Mouse (Mus musculus) olfactory bulb, adult 2 months (tissue): ENCODE measurements at regions not wholly inside any gene's neighbourhood (a gene's known extent, or its start where the extent isn't known, plus 50 kb on each side); places are given as distances from the start of the nearest gene placed in this dataset.

Source experiments
- CTCF ChIP-seq: fragments of 200-500 bp; IDR thresholded peaks from 2 replicates; pipeline ENCODE4 v1.5.1; 2012; ENCODE audit warnings: low read depth, mild to moderate bottlenecking, low read length, moderate library complexity; ENCODE audit not compliant: insufficient read depth
- POLR2A ChIP-seq: fragments of 200-500 bp; IDR thresholded peaks from 2 replicates; pipeline ENCODE4 v1.6.1; 2012; ENCODE audit warnings: mild to moderate bottlenecking, low read depth, low read length, moderate library complexity; ENCODE audit not compliant: insufficient read depth

DNA sequence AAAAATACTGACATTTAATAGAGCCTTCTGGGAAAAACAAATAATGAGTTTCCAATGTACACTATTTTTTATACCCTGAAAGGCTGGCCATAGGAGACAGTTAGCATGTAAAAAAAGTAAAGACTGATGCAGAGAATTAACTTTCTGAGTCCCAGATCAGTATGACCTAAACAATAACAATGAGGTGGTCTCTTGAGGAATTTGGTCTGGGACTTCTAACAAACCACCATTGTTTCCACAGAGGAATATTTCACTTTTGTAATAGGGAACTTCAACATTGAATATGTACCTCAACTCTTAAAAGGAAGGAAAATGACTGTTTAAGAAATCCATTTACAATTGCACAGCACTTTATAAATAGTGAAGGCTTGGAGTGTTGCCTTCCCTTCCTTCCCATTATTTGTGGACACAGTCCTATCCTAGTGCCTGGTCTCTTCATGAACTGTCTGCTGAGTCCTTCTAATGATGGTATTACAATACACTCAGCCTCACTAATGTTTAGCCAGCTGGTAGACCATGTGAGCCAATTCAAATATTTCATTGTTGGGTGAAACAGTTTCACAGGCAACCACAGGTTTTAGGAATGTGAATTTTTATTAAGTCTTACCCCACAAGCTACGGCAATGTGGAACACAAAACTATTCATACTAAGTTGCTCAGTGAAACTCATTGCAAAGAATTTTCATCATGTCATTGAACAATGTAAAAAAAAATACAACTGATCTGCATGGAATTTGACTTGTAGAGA lies 358.7 kb downstream of the Atp6ap1l start:
- TF ChIP-seq CTCF (no peak), POLR2A (no peak)
